Mouse (Mus musculus) adrenal gland, postnatal 14 days (tissue): ENCODE measurements at regions not wholly inside any gene's neighbourhood (a gene's known extent, or its start where the extent isn't known, plus 50 kb on each side); places are given as distances from the start of the nearest gene placed in this dataset.
"Not testable (repeated sequence)": the region's sequence is repeated elsewhere in the genome, so short reads cannot be mapped to it uniquely, and the experiment has no call there.

Experiments
- DNase-seq: peaks from one replicate; pipeline ENCODE4 v3.0.0; 2021; ENCODE audit warnings: mixed read lengths

- DNase-seq = not testable (repeated sequence)
These were observed 589.0 kb upstream of the Cadm2 start for GRCm38 (mm10) chr16:68209684-68210083.

GRCm38 (mm10) chr16:68204908-68205307, 584.2 kb upstream of the Cadm2 start:
- not testable (repeated sequence) for DNase-seq

- DNase-seq = peak; percentile 4
These were observed 543.9 kb upstream of the Cadm2 start for GRCm38 (mm10) chr16:68164645-68165044.

- DNase-seq = no peak
These were observed 532.8 kb upstream of the Cadm2 start for GRCm38 (mm10) chr16:68153541-68153940.
